Mouse (Mus musculus) left cerebral cortex, postnatal 36 days (tissue): Measurements from ENCODE around the gene Rnf123. TPM values are rescaled to one million over a fixed set of nuclear protein-coding genes. Genes with fewer than 3 reads are reported as not detected.
"Not testable (repeated sequence)": the region's sequence is repeated elsewhere in the genome, so short reads cannot be mapped to it uniquely, and the experiment has no call there.

Source experiments
- DNase-seq, 2 experiments: peaks; one replicate each; pipeline ENCODE4 v3.0.0; 2021 to 2022; ENCODE audit warnings: low spot score in 2 of 2, mixed read lengths in 1 of 2
- intact Hi-C: fragments of 180-260 bp; cut with DNase I; formaldehyde crosslinking; loops from one replicate; pipeline ENCODE4 v1.15.1; 2025
- total RNA-seq, 2 experiments: library from RNA; stranded (reverse); gene quantifications; 2 replicates each; pipeline ENCODE4 v1.2.3; 2021

Rnf123 gene
- total RNA-seq, 2 experiments from 2014 or later: 77.6 to 107 TPM

- DNase-seq: peak; percentile 95 to 97
- intact Hi-C loops: loop anchor here (5.0 kb wide), 1 partner anchor 147 kb away; no protein-coding TSS in a partner anchor
Measured at GRCm38 (mm10) chr9:108049016-108049455, 34.1 kb downstream of the Rnf123 start, which contains the start of gene Gmppb. TSS of gene Gmppb (plus strand) at chr9:108049242.

GRCm38 (mm10) chr9:108048566-108048955 is 34.6 kb downstream of the Rnf123 start:
- DNase-seq: no peak
- intact Hi-C loops: loop anchor here (5.0 kb wide), 1 partner anchor 146 kb away; no protein-coding TSS in a partner anchor

GRCm38 (mm10) chr9:108047601-108048565 is 35.3 kb downstream of the Rnf123 start:
- DNase-seq: no peak

GRCm38 (mm10) chr9:108046582-108046981 is 36.6 kb downstream of the Rnf123 start:
- DNase-seq: no peak
- intact Hi-C loops: loop anchor here (5.0 kb wide), 1 partner anchor 144 kb away; no protein-coding TSS in a partner anchor

More at GRCm38 (mm10) chr9:108047601-108048565, 35.3 kb downstream of the Rnf123 start:
- intact Hi-C loops: loop anchor here (5.0 kb wide), 1 partner anchor 146 kb away; no protein-coding TSS in a partner anchor

- no peak for DNase-seq
- intact Hi-C loops: loop anchor here (5.0 kb wide), 1 partner anchor 143 kb away; no protein-coding TSS in a partner anchor
Measured at GRCm38 (mm10) chr9:108044751-108045492, 38.2 kb downstream of the Rnf123 start.

- DNase-seq: no peak
- intact Hi-C loops: no loop called here
Measured at GRCm38 (mm10) chr9:108035331-108036156, 47.6 kb downstream of the Rnf123 start.

- intact Hi-C loops: no loop called here
- DNase-seq: no peak
Measured at GRCm38 (mm10) chr9:108032126-108032525, 51.0 kb downstream of the Rnf123 start.

- intact Hi-C loops: no loop called here
Measured at GRCm38 (mm10) chr9:108027867-108028266, 55.3 kb downstream of the Rnf123 start.

GRCm38 (mm10) chr9:108026584-108026983 is 56.6 kb downstream of the Rnf123 start:
- intact Hi-C loops: no loop called here
- no peak for DNase-seq

More at GRCm38 (mm10) chr9:108027867-108028266, 55.3 kb downstream of the Rnf123 start:
- DNase-seq: no peak

GRCm38 (mm10) chr9:108023216-108023615 is 59.9 kb downstream of the Rnf123 start:
- no peak for DNase-seq
- intact Hi-C loops: no loop called here

GRCm38 (mm10) chr9:108020741-108021140 is 62.4 kb downstream of the Rnf123 start:
- intact Hi-C loops: no loop called here

GRCm38 (mm10) chr9:108017127-108017526 is 66.0 kb downstream of the Rnf123 start:
- peak; percentile 30 to 36 for DNase-seq
- intact Hi-C loops: no loop called here

More at GRCm38 (mm10) chr9:108020741-108021140, 62.4 kb downstream of the Rnf123 start:
- DNase-seq: no peak

GRCm38 (mm10) chr9:108013577-108013976 is 69.6 kb downstream of the Rnf123 start:
- intact Hi-C loops, DNase-seq: not testable (repeated sequence)

- DNase-seq: no peak
- intact Hi-C loops: no loop called here
Measured at GRCm38 (mm10) chr9:108010385-108010784, 72.8 kb downstream of the Rnf123 start.

GRCm38 (mm10) chr9:108008041-108008440 is 75.1 kb downstream of the Rnf123 start:
- DNase-seq: no peak
- intact Hi-C loops: no loop called here

GRCm38 (mm10) chr9:108003531-108003890 is 79.6 kb downstream of the Rnf123 start:
- no peak for DNase-seq
- intact Hi-C loops: no loop called here

- intact Hi-C loops: no loop called here
- no peak for DNase-seq
Measured at GRCm38 (mm10) chr9:108002778-108003530, 80.2 kb downstream of the Rnf123 start.
